Comparison of ENCODE assay signal across 22 mouse cellular contexts in genomic region chr3:142899683-142900082, GRCm38 (mm10). TPM values are rescaled to one million over a fixed set of nuclear protein-coding genes. Genes with fewer than 3 reads are reported as not detected.
DNase-seq lines count a peak whose midpoint lies in the region; ATAC-seq and TF ChIP-seq lines count a peak whose summit lies in the region.
"Had no signal": no experiment of that assay in that cellular context is flagged by ENCODE, and none has a peak within 500 bp of the region (broad histone marks: within the 10 kb centered on the region; RNA-seq: fewer than 3 reads in every experiment).

No protein-coding gene starts in this region.

- no peak for TF ChIP-seq RAD21 in MEL (IDR thresholded peaks at IDR 0.05; ENCODE audit: low read depth, low read length)

- no peaks in the 10 kb centered on the region for H3K79me2 ChIP-seq in MEL (ENCODE audit: control insufficient read depth, insufficient read depth, low read length, poor library complexity)

- H3K36me3 ChIP-seq in liver, embryonic 14.5 days (replicated peaks; ENCODE audit: control insufficient read depth, insufficient read depth, low read depth), result no peaks in the 10 kb centered on the region
- H3K36me3 ChIP-seq in liver, embryonic 12.5 days, result no peaks in the 10 kb centered on the region
- peaks cover 0 to 9% of the 10 kb centered on the region in 2 experiments; a peak in 2 of 4 replicates for H3K36me3 ChIP-seq in MEL (ENCODE audit: control insufficient read depth in 1 of 2, insufficient read depth in 2 of 2, low read length in 2 of 2)
- H3K36me3 ChIP-seq in hindbrain, embryonic 12.5 days, result no peaks in the 10 kb centered on the region
- H3K36me3 ChIP-seq: embryonic facial prominence, embryonic 15.5 days; forebrain, embryonic 12.5 days; G1E; heart, embryonic 13.5 days had no signal

- TF ChIP-seq EP300 in liver, embryonic 14.5 days (IDR thresholded peaks at IDR 0.05; ENCODE audit: low read depth), result no peak
- no peak for TF ChIP-seq EP300 in MEL (IDR thresholded peaks at IDR 0.05; ENCODE audit: low read depth in 1 of 2, low read length in 2 of 2)

- WGBS in liver, embryonic 14.5 days (ENCODE audit: insufficient replicate concordance), result 78% methylated on average over 2 of the region's 2 CpGs
- WGBS in liver, embryonic 12.5 days (ENCODE audit: insufficient replicate concordance), result 72% methylated on average over 2 of the region's 2 CpGs
- 88% methylated on average over 2 of the region's 2 CpGs for WGBS in hindbrain, embryonic 12.5 days

- no peaks in the 10 kb centered on the region for H3K9me3 ChIP-seq in liver, embryonic 14.5 days (ENCODE audit: control insufficient read depth, low read length)
- no peaks in the 10 kb centered on the region for H3K9me3 ChIP-seq in liver, embryonic 12.5 days (replicated peaks)
- no peaks in the 10 kb centered on the region for H3K9me3 ChIP-seq in MEL (replicated peaks; ENCODE audit: insufficient read depth, low read length)
- H3K9me3 ChIP-seq in hindbrain, embryonic 12.5 days (replicated peaks), result no peaks in the 10 kb centered on the region
- H3K9me3 ChIP-seq: embryonic facial prominence, embryonic 15.5 days; forebrain, embryonic 12.5 days; G1E had no signal

- peaks cover 5 to 6% of the 10 kb centered on the region in 2 experiments for H3K4me1 ChIP-seq in liver, embryonic 14.5 days (replicated peaks; ENCODE audit: control insufficient read depth in 2 of 2, insufficient read depth in 2 of 2, low read length in 1 of 2)
- H3K4me1 ChIP-seq in liver, embryonic 12.5 days, result peaks cover 10% of the 10 kb centered on the region
- H3K4me1 ChIP-seq in MEL (ENCODE audit: control insufficient read depth in 1 of 2, insufficient read depth in 2 of 2, low read length in 2 of 2), result peaks cover 0 to 15% of the 10 kb centered on the region in 2 experiments; a peak in 3 of 4 replicates
- no peaks in the 10 kb centered on the region for H3K4me1 ChIP-seq in hindbrain, embryonic 12.5 days
- H3K4me1 ChIP-seq: embryonic facial prominence, embryonic 15.5 days; forebrain, embryonic 12.5 days; heart, embryonic 13.5 days had no signal

- H3K27ac ChIP-seq in liver, embryonic 14.5 days, result no peak overlapping the region
- no peak overlapping the region for H3K27ac ChIP-seq in liver, embryonic 12.5 days
- H3K27ac ChIP-seq in MEL (ENCODE audit: control insufficient read depth, low read depth, low read length), result peak overlapping the region; percentile 74
- no peak overlapping the region for H3K27ac ChIP-seq in hindbrain, embryonic 12.5 days
- H3K27ac ChIP-seq: embryonic facial prominence, embryonic 15.5 days; forebrain, embryonic 12.5 days; heart, embryonic 13.5 days; hindbrain, embryonic 14.5 days had no signal

- no peak overlapping the region for H3K4me2 ChIP-seq in liver, embryonic 14.5 days (ENCODE audit: low read depth)
- no peak overlapping the region for H3K4me2 ChIP-seq in liver, embryonic 12.5 days
- no peak overlapping the region for H3K4me2 ChIP-seq in hindbrain, embryonic 12.5 days (replicated peaks)
- H3K4me2 ChIP-seq: embryonic facial prominence, embryonic 15.5 days; forebrain, embryonic 12.5 days; heart, embryonic 13.5 days; hindbrain, embryonic 14.5 days had no signal

- no peak for ATAC-seq in liver, embryonic 14.5 days (ENCODE audit: insufficient read depth)
- no peak for ATAC-seq in liver, embryonic 12.5 days
- 0 out of 2 replicates have a peak, but pooled peaks have one; percentile 19 for ATAC-seq in erythroblast, adult 5-6 weeks (replicated peaks; ENCODE audit: low FRiP score, poor library complexity, severe bottlenecking)
- ATAC-seq in hindbrain, embryonic 12.5 days (ENCODE audit: low FRiP score), result no peak
- ATAC-seq: forebrain, embryonic 16.5 days; intestine, embryonic 16.5 days had no signal

- no peak overlapping the region for H3K4me3 ChIP-seq in liver, embryonic 14.5 days (ENCODE audit: insufficient read depth in 1 of 2, low read depth in 2 of 2, low read length in 2 of 2)
- no peak overlapping the region for H3K4me3 ChIP-seq in liver, embryonic 12.5 days
- peak overlapping the region in 1 of 2 experiments; percentile 58; a peak in 3 of 4 replicates for H3K4me3 ChIP-seq in MEL (ENCODE audit: control insufficient read depth in 1 of 2, insufficient read depth in 1 of 2, low read depth in 2 of 2, low read length in 2 of 2)
- no peak overlapping the region for H3K4me3 ChIP-seq in hindbrain, embryonic 12.5 days
- H3K4me3 ChIP-seq: embryonic facial prominence, embryonic 15.5 days; forebrain, embryonic 12.5 days; heart, embryonic 13.5 days had no signal

- no peak for TF ChIP-seq POLR2A in MEL (IDR thresholded peaks at IDR 0.05; ENCODE audit: control insufficient read depth in 1 of 2, insufficient read depth in 1 of 2, low read depth in 1 of 2, low read length in 2 of 2, poor library complexity in 1 of 2)

- DNase-seq in liver, embryonic 14.5 days (ENCODE audit: low read depth in 3 of 3, low spot score in 3 of 3), result no peak
- DNase-seq in MEL (ENCODE audit: low read depth, low spot score), result peak; percentile 52
- DNase-seq in naive thymus-derived CD4-positive, alpha-beta T cell, adult 2 months (ENCODE audit: low read depth), result peak; percentile 29
- no peak for DNase-seq in kidney, adult 9 months
- no peak for DNase-seq in heart, postnatal 25 days (ENCODE audit: low spot score)
- DNase-seq: adrenal gland, postnatal 25 days; B cell, adult 2 months; cerebellum, adult 18-20 months; cerebellum, postnatal 10 days; embryo, embryonic 11 days; gastrocnemius, postnatal 10 days; heart, postnatal 4 days had no signal

- 0 out of 2 replicates have a peak, but pooled peaks have one; percentile 11 for TF ChIP-seq CTCF in liver, embryonic 14.5 days (IDR thresholded peaks at IDR 0.05; ENCODE audit: low read depth)
- TF ChIP-seq CTCF in MEL (IDR thresholded peaks at IDR 0.05 in 2 of 3, conservative IDR thresholded peaks at IDR 0.05 in 1 of 3; ENCODE audit: control insufficient read depth in 1 of 3, insufficient read depth in 1 of 3, low read depth in 2 of 3, low read length in 3 of 3, poor library complexity in 1 of 3, severe bottlenecking in 1 of 3), result no peak; a peak in 1 of 6 replicates

- intact Hi-C loops in heart, postnatal 25 days (cut with DNase I), result no loop called here

- H3K9ac ChIP-seq in liver, embryonic 14.5 days (replicated peaks), result no peak overlapping the region
- H3K9ac ChIP-seq in liver, embryonic 12.5 days, result no peak overlapping the region
- H3K9ac ChIP-seq in MEL (ENCODE audit: control insufficient read depth, low read depth, low read length, poor library complexity, severe bottlenecking), result peak overlapping the region; percentile 30; the same call in 1 of the 2 replicates
- H3K9ac ChIP-seq in hindbrain, embryonic 12.5 days, result no peak overlapping the region
- H3K9ac ChIP-seq: embryonic facial prominence, embryonic 15.5 days; forebrain, embryonic 12.5 days; heart, embryonic 13.5 days; hindbrain, embryonic 14.5 days had no signal

- H3K27me3 ChIP-seq in liver, embryonic 14.5 days (ENCODE audit: control insufficient read depth, insufficient read depth, low read length), result no peaks in the 10 kb centered on the region
- no peaks in the 10 kb centered on the region for H3K27me3 ChIP-seq in liver, embryonic 12.5 days (replicated peaks)
- H3K27me3 ChIP-seq in MEL (ENCODE audit: control insufficient read depth in 1 of 2, insufficient read depth in 2 of 2, low read length in 2 of 2), result no peaks in the 10 kb centered on the region
- no peaks in the 10 kb centered on the region for H3K27me3 ChIP-seq in hindbrain, embryonic 12.5 days
- H3K27me3 ChIP-seq: embryonic facial prominence, embryonic 15.5 days; forebrain, embryonic 12.5 days; heart, embryonic 13.5 days had no signal

TF ChIP-seq in MEL, 35 proteins besides CTCF, POLR2A, EP300 and RAD21:
- no peak for TF ChIP-seq CHD1 (IDR thresholded peaks at IDR 0.05; ENCODE audit: low read depth, low read length)
- TF ChIP-seq MAFK (IDR thresholded peaks at IDR 0.05; ENCODE audit: borderline replicate concordance, low read depth, low read length), result no peak
- no peak for TF ChIP-seq UBTF (IDR thresholded peaks at IDR 0.05; ENCODE audit: borderline replicate concordance, insufficient read depth, low read depth, low read length)
- no peak for TF ChIP-seq TBP (IDR thresholded peaks at IDR 0.05; ENCODE audit: low read depth, low read length)
- TF ChIP-seq GABPA (IDR thresholded peaks at IDR 0.05; ENCODE audit: low read depth, low read length), result no peak
- no peak for TF ChIP-seq NRF1 (IDR thresholded peaks at IDR 0.05; ENCODE audit: insufficient read depth, low read depth, low read length, poor library complexity, severe bottlenecking)
- TF ChIP-seq ETS1 (IDR thresholded peaks at IDR 0.05; ENCODE audit: low read depth, low read length), result no peak
- no peak for TF ChIP-seq POLR2AphosphoS5 (IDR thresholded peaks at IDR 0.05; ENCODE audit: borderline replicate concordance, low read depth, low read length)
- no peak for TF ChIP-seq POLR2AphosphoS2 (IDR thresholded peaks at IDR 0.05; ENCODE audit: low read length)
- TF ChIP-seq TAL1 (IDR thresholded peaks at IDR 0.05; ENCODE audit: low read length), result no peak
- TF ChIP-seq MXI1 (IDR thresholded peaks at IDR 0.05; ENCODE audit: low read depth, low read length), result no peak
- no peak for TF ChIP-seq SMC3 (IDR thresholded peaks at IDR 0.05; ENCODE audit: low read depth, low read length)
- TF ChIP-seq JUND (IDR thresholded peaks at IDR 0.05; ENCODE audit: low read depth, low read length), result no peak
- TF ChIP-seq ELF1 (IDR thresholded peaks at IDR 0.05; ENCODE audit: low read depth, low read length), result no peak
- TF ChIP-seq USF2 (IDR thresholded peaks at IDR 0.05; ENCODE audit: borderline replicate concordance in 1 of 2, insufficient read depth in 1 of 2, low read depth in 1 of 2, low read length in 2 of 2), result no peak
TF ChIP-seq in MEL: peak in this region for 0.

RNA-seq across cellular contexts. Expression of gene Pkn2, which starts 17.9 kb away (rescaled TPM):
- polyA plus RNA-seq in liver, embryonic 14.5 days (2012; rRNA removed), result 9.2 and 14.9 TPM in 2 replicates
- polyA plus RNA-seq in liver, embryonic 14.5 days (2014; fragmentation: Nextera tagmentation; extraction: Ambion mirVana), result 31.1 and 34.1 TPM in 2 replicates
- 50.5 and 51.0 TPM in 2 replicates for polyA plus RNA-seq in liver, embryonic 12.5 days (2016; fragmentation: Nextera tagmentation; extraction: Ambion mirVana)
- total RNA-seq in MEL (2012; rRNA removed), result 33.5 and 38.6 TPM in 2 replicates
- 10 to 100 TPM; 34.7 to 38.8 TPM for polyA plus RNA-seq in MEL (2012; ENCODE audit: insufficient read depth in 1 of 2, insufficient read length in 2 of 2, low read depth in 1 of 2, low replicate concordance in 2 of 2, missing spikeins in 1 of 2)
- total RNA-seq in erythroblast, adult 5-6 weeks (2015; ENCODE audit: low replicate concordance), result 246 and 281 TPM in 2 replicates
- total RNA-seq in erythroblast, adult 5-6 weeks (2017; ENCODE audit: low replicate concordance), result 419 and 495 TPM in 2 replicates
- 10 to 100 TPM; 42.2 to 42.3 TPM for total RNA-seq in heart, postnatal 25 days (2021)
- polyA plus RNA-seq in hindbrain, embryonic 12.5 days (2016; fragmentation: Nextera tagmentation; extraction: Ambion mirVana), result 49.4 and 54.4 TPM in 2 replicates

Comparison
In these comparisons a context has a peak if more than half of its experiments do, and no peak if none do; other contexts are left out.
1. DNase-seq: peak in MEL (single experiment) and naive thymus-derived CD4-positive, alpha-beta T cell, adult 2 months (single experiment); none in liver, embryonic 14.5 days (0 of 3), kidney, adult 9 months (single experiment) and heart, postnatal 25 days (single experiment).